Mouse (Mus musculus) neural tube, embryonic 15.5 days (tissue): ENCODE measurements around the gene Gm49388. TPM values are rescaled to one million over a fixed set of nuclear protein-coding genes. Genes with fewer than 3 reads are reported as not detected.

ENCODE experiments used
- polyA plus RNA-seq: library from polyadenylated mRNA; unstranded; fragments of >200 nt; fragmentation: Nextera tagmentation; extraction: Ambion mirVana; gene quantifications from 2 replicates; pipeline ENCODE4 v1.2.1, GENCODE M21; 2015

Gm49388 gene
- polyA plus RNA-seq, 1 experiment from 2014 or later = not detected

Other genes starting within 250 kb of the Gm49388 start
- 6.9 and 7.3 TPM in 2 replicates for gene Tmem265, start 224.2 kb upstream of the Gm49388 start, polyA plus RNA-seq
- 57.4 and 60.6 TPM in 2 replicates for gene Phkg2, start 212.3 kb upstream of the Gm49388 start, polyA plus RNA-seq
- gene Ccdc189, start 197.0 kb upstream of the Gm49388 start, polyA plus RNA-seq = 7.1 and 7.4 TPM in 2 replicates
- gene Rnf40, start 196.8 kb upstream of the Gm49388 start, polyA plus RNA-seq = 37.9 and 38.5 TPM in 2 replicates
- 14.5 and 15.8 TPM in 2 replicates for gene Zfp629, start 169.8 kb upstream of the Gm49388 start, polyA plus RNA-seq
- 49.5 and 62.9 TPM in 2 replicates for gene Bcl7c, start 76.7 kb upstream of the Gm49388 start, polyA plus RNA-seq
- gene Ctf1, start 72.9 kb upstream of the Gm49388 start, polyA plus RNA-seq = 3.6 and 6.2 TPM in 2 replicates
- 0.09 and 0.13 TPM in 2 replicates for gene Ctf2, start 53.4 kb upstream of the Gm49388 start, polyA plus RNA-seq
- 6.9 and 8.7 TPM in 2 replicates for gene Fbxl19, start 41.1 kb upstream of the Gm49388 start, polyA plus RNA-seq
- 8.6 and 13.5 TPM in 2 replicates for gene Orai3, start 15.8 kb upstream of the Gm49388 start, polyA plus RNA-seq
- 17.8 and 19.5 TPM in 2 replicates for gene Setd1a, start 8.9 kb upstream of the Gm49388 start, polyA plus RNA-seq
- gene Hsd3b7, start 15.0 kb downstream of the Gm49388 start, polyA plus RNA-seq = 9.8 and 11.6 TPM in 2 replicates
- gene Stx4a, start 38.7 kb downstream of the Gm49388 start, polyA plus RNA-seq = 20.2 and 25.4 TPM in 2 replicates
- gene Stx1b, start 38.9 kb downstream of the Gm49388 start, polyA plus RNA-seq = 66.0 and 70.8 TPM in 2 replicates
- 7.0 and 8.6 TPM in 2 replicates for gene Zfp646, start 90.6 kb downstream of the Gm49388 start, polyA plus RNA-seq
- gene Zfp668, start 91.2 kb downstream of the Gm49388 start, polyA plus RNA-seq = 28.9 and 30.4 TPM in 2 replicates
- 1.1 and 1.2 TPM in 2 replicates for gene Prss53, start 105.4 kb downstream of the Gm49388 start, polyA plus RNA-seq
- gene Gm21974, start 109.8 kb downstream of the Gm49388 start, polyA plus RNA-seq = not detected in 2 replicates
- gene Vkorc1, start 110.0 kb downstream of the Gm49388 start, polyA plus RNA-seq = 86.2 and 96.0 TPM in 2 replicates
- gene Bckdk, start 118.5 kb downstream of the Gm49388 start, polyA plus RNA-seq = 58.2 and 66.7 TPM in 2 replicates
- 41.3 and 46.1 TPM in 2 replicates for gene Kat8, start 126.9 kb downstream of the Gm49388 start, polyA plus RNA-seq
- 0.40 and 5.1 TPM in 2 replicates for gene Prss8, start 144.5 kb downstream of the Gm49388 start, polyA plus RNA-seq
- 13.9 and 16.2 TPM in 2 replicates for gene Prss36, start 161.1 kb downstream of the Gm49388 start, polyA plus RNA-seq
- 357 and 362 TPM in 2 replicates for gene Fus, start 181.8 kb downstream of the Gm49388 start, polyA plus RNA-seq
- 8.0 and 46.9 TPM in 2 replicates for gene Pycard, start 208.3 kb downstream of the Gm49388 start, polyA plus RNA-seq
- 0.31 and 0.40 TPM in 2 replicates for gene Trim72, start 218.3 kb downstream of the Gm49388 start, polyA plus RNA-seq